Mouse (Mus musculus) limb, embryonic 13.5 days (tissue): ENCODE data around the gene Syngap1. TPM values are rescaled to one million over a fixed set of nuclear protein-coding genes. Genes with fewer than 3 reads are reported as not detected.

Experiments
- ATAC-seq: fragments of 200-750 bp; cut with Nextera tagmentation; 2 replicates; pipeline ENCODE4 v1.8.0; 2017; ENCODE audit warnings: low read depth, moderate number of reproducible peaks, moderate TSS enrichment; ENCODE audit not compliant: low FRiP score
- H3K27ac ChIP-seq: fragments of 300-500 bp; sonication (generic); 2 replicates; pipeline ENCODE4 v1.5.1; 2015; ENCODE audit warnings: inconsistent platforms, mild to moderate bottlenecking, moderate library complexity
- H3K27me3 ChIP-seq: fragments of 300-500 bp; sonication (generic); 2 replicates; pipeline ENCODE4 v1.6.1; 2015; ENCODE audit warnings: mild to moderate bottlenecking, inconsistent platforms
- H3K36me3 ChIP-seq: fragments of 300-500 bp; sonication (generic); 2 replicates; pipeline ENCODE4 v1.6.1; 2015; ENCODE audit warnings: inconsistent platforms, mild to moderate bottlenecking, moderate library complexity
- H3K4me1 ChIP-seq: fragments of 300-500 bp; sonication (generic); 2 replicates; pipeline ENCODE4 v1.6.1; 2015; ENCODE audit warnings: inconsistent platforms
- H3K4me2 ChIP-seq: fragments of 300-500 bp; sonication (generic); replicated peaks from 2 replicates; pipeline ENCODE4 v1.6.1; 2015; ENCODE audit warnings: inconsistent platforms, mild to moderate bottlenecking, moderate library complexity
- H3K4me3 ChIP-seq: fragments of 300-500 bp; sonication (generic); 2 replicates; pipeline ENCODE4 v1.5.1; 2015; ENCODE audit warnings: moderate library complexity, mild to moderate bottlenecking, inconsistent platforms
- H3K9ac ChIP-seq: fragments of 300-500 bp; sonication (generic); 2 replicates; pipeline ENCODE4 v1.6.1; 2015; ENCODE audit warnings: mild to moderate bottlenecking, inconsistent platforms
- H3K9me3 ChIP-seq: fragments of 300-500 bp; sonication (generic); 2 replicates; pipeline ENCODE4 v1.6.1; 2016; ENCODE audit warnings: inconsistent platforms
- WGBS: fragments of 180-500 bp; shearing (Covaris S2); methylation state at CpG from one replicate; pipeline ENCODE4 v1.1.7; 2015; 5-methylcytosine and 5-hydroxymethylcytosine counted together
- microRNA-seq: library from miRNA; unstranded; fragments of <30 nt; microRNA quantifications from one replicate; pipeline ENCODE4, GENCODE M21; 2016
- polyA plus RNA-seq: library from polyadenylated mRNA; unstranded; fragments of >200 nt; fragmentation: Nextera tagmentation; extraction: Ambion mirVana; gene quantifications from 2 replicates; pipeline ENCODE4 v1.2.1, GENCODE M21; 2015

The Syngap1 gene
- polyA plus RNA-seq, 1 experiment from 2014 or later, result 3.6 TPM

GRCm38 (mm10) chr17:27021736-27022135, 80.7 kb downstream of the Syngap1 start:
- Histone ChIP-seq H3K9me3 (no peaks in the 10 kb centered on the region), H3K27ac (no peak overlapping the region), H3K4me2 (no peak overlapping the region), H3K4me1 (peaks cover 13% of the 10 kb centered on the region), H3K36me3 (peaks cover 70% of the 10 kb centered on the region), H3K4me3 (no peak overlapping the region), H3K9ac (no peak overlapping the region), H3K27me3 (no peaks in the 10 kb centered on the region)
- ATAC-seq, result no peak
- 92% methylated on average over 9 of the region's 9 CpGs for WGBS

Small RNAs within 50 kb of the gene (microRNA-seq; reads per million reads assigned to microRNA genes)
- gene Gm27775 (not detected), gene Mir3083 (not detected), gene Mir6968 (not detected)

Other genes starting within 250 kb of the Syngap1 start
- 5.6 and 8.3 TPM in 2 replicates for gene Crebrf, start 225.6 kb upstream of the Syngap1 start, polyA plus RNA-seq
- 56.2 and 61.8 TPM in 2 replicates for gene Bnip1, start 160.2 kb upstream of the Syngap1 start, polyA plus RNA-seq
- not detected in 2 replicates for gene Nkx2-5, start 96.2 kb upstream of the Syngap1 start, polyA plus RNA-seq
- 9.0 and 9.6 TPM in 2 replicates for gene Kifc5b, start 24.2 kb upstream of the Syngap1 start, polyA plus RNA-seq
- 15.0 and 15.6 TPM in 2 replicates for gene Phf1, start 8.2 kb upstream of the Syngap1 start, polyA plus RNA-seq
- 170 and 176 TPM in 2 replicates for gene Cuta, start 1.7 kb upstream of the Syngap1 start, polyA plus RNA-seq
- 15.5 and 16.7 TPM in 2 replicates for gene Zbtb9, start 31.9 kb downstream of the Syngap1 start, polyA plus RNA-seq
- 4.6 and 4.7 TPM in 2 replicates for gene Bak1, start 87.8 kb downstream of the Syngap1 start, polyA plus RNA-seq
- gene Itpr3, start 116.1 kb downstream of the Syngap1 start, polyA plus RNA-seq, result 3.1 and 3.3 TPM in 2 replicates
- 329 and 338 TPM in 2 replicates for gene Uqcc2, start 192.7 kb downstream of the Syngap1 start, polyA plus RNA-seq
- 0.38 and 0.55 TPM in 2 replicates for gene Ip6k3, start 226.5 kb downstream of the Syngap1 start, polyA plus RNA-seq